Mouse (Mus musculus) cerebellum, postnatal 14 days (tissue): ENCODE results near the gene Rp9.
A peak's percentile ranks its signal among the peaks of the same experiment; 100 is the strongest.
"Not testable (repeated sequence)": the region's sequence is repeated elsewhere in the genome, so short reads cannot be mapped to it uniquely, and the experiment has no call there.

Experiments
- DNase-seq, 2 experiments: peaks; one replicate each; pipeline ENCODE4 v3.0.0; 2021; ENCODE audit warnings: mixed read lengths in 2 of 2

The Rp9 gene

GRCm38 (mm10) chr9:22417547-22417946, 52.0 kb downstream of the Rp9 start:
- no peak for DNase-seq

GRCm38 (mm10) chr9:22416187-22416586, 53.4 kb downstream of the Rp9 start:
- no peak for DNase-seq

- DNase-seq = peak; percentile 98 to 99
Observed at GRCm38 (mm10) chr9:22411002-22411857, 58.3 kb downstream of the Rp9 start, which contains the start of gene 9530077C05Rik. Gene 9530077C05Rik (plus strand): TSS chr9:22411513.

- DNase-seq = no peak
Observed at GRCm38 (mm10) chr9:22409501-22409900, 60.0 kb downstream of the Rp9 start.

- DNase-seq = not testable (repeated sequence)
Observed at GRCm38 (mm10) chr9:22408344-22408743, 61.2 kb downstream of the Rp9 start.

- not testable (repeated sequence) for DNase-seq
Observed at GRCm38 (mm10) chr9:22407633-22408032, 61.9 kb downstream of the Rp9 start.

GRCm38 (mm10) chr9:22405414-22405813, 64.1 kb downstream of the Rp9 start:
- no peak for DNase-seq

- DNase-seq = not testable (repeated sequence)
Observed at GRCm38 (mm10) chr9:22403501-22403900, 66.0 kb downstream of the Rp9 start.

- DNase-seq = no peak
Observed at GRCm38 (mm10) chr9:22402976-22403375, 66.6 kb downstream of the Rp9 start.

GRCm38 (mm10) chr9:22402001-22402400, 67.5 kb downstream of the Rp9 start:
- DNase-seq = no peak

GRCm38 (mm10) chr9:22399021-22399420, 70.5 kb downstream of the Rp9 start:
- peak; percentile 35 to 40 for DNase-seq

- no peak for DNase-seq
Observed at GRCm38 (mm10) chr9:22394725-22395124, 74.8 kb downstream of the Rp9 start.

- no peak for DNase-seq
Observed at GRCm38 (mm10) chr9:22390390-22390789, 79.2 kb downstream of the Rp9 start.

GRCm38 (mm10) chr9:22389736-22390245, 79.8 kb downstream of the Rp9 start:
- no peak for DNase-seq

GRCm38 (mm10) chr9:22389021-22389476, 80.5 kb downstream of the Rp9 start, which contains the start of gene Anln:
Gene Anln (minus strand): TSS chr9:22389188.
- peak; percentile 95 to 97 for DNase-seq

- peak; percentile 13 to 22 for DNase-seq
Observed at GRCm38 (mm10) chr9:22388401-22388980, 81.1 kb downstream of the Rp9 start.

GRCm38 (mm10) chr9:22387901-22388300, 81.6 kb downstream of the Rp9 start:
- no peak for DNase-seq

- DNase-seq = no peak
Observed at GRCm38 (mm10) chr9:22385890-22386289, 83.7 kb downstream of the Rp9 start.

- DNase-seq = no peak
Observed at GRCm38 (mm10) chr9:22376086-22376485, 93.5 kb downstream of the Rp9 start.

- peak; percentile 7 to 55 for DNase-seq
Observed at GRCm38 (mm10) chr9:22372760-22373159, 96.8 kb downstream of the Rp9 start.

- no peak for DNase-seq
Observed at GRCm38 (mm10) chr9:22368030-22368429, 101.5 kb downstream of the Rp9 start.

GRCm38 (mm10) chr9:22366621-22367020, 102.9 kb downstream of the Rp9 start:
- no peak for DNase-seq

GRCm38 (mm10) chr9:22366221-22366620, 103.3 kb downstream of the Rp9 start:
- DNase-seq = no peak
